Comparison of ENCODE assay signal across 8 mouse cellular contexts in genomic region chr10:118868601-118869590, GRCm38 (mm10). TPM values are rescaled to one million over a fixed set of nuclear protein-coding genes. Genes with fewer than 3 reads are reported as not detected.
A peak's percentile ranks its signal among the peaks of the same experiment; 100 is the strongest.
DNase-seq lines count a peak whose midpoint lies in the region; ATAC-seq and TF ChIP-seq lines count a peak whose summit lies in the region.

No protein-coding gene starts in this region.

- WGBS in forebrain, postnatal 0 days = 4% methylated on average over 90 of the region's 130 CpGs
- WGBS in lung, embryonic 16.5 days = under 1% methylated on average over 74 of the region's 130 CpGs
- under 1% methylated on average over 124 of the region's 130 CpGs for WGBS in thymus, adult 2 months

- no peaks in the 10 kb centered on the region for H3K9me3 ChIP-seq in ES-E14 (ENCODE audit: control insufficient read depth, insufficient read depth, low read depth, low read length)
- no peaks in the 10 kb centered on the region for H3K9me3 ChIP-seq in forebrain, postnatal 0 days (ENCODE audit: low read length)
- no peaks in the 10 kb centered on the region for H3K9me3 ChIP-seq in lung, embryonic 16.5 days (ENCODE audit: control insufficient read depth, low read length)

- H3K27me3 ChIP-seq in forebrain, postnatal 0 days (ENCODE audit: insufficient read depth, low read length) = no peaks in the 10 kb centered on the region
- no peaks in the 10 kb centered on the region for H3K27me3 ChIP-seq in lung, embryonic 16.5 days (ENCODE audit: control insufficient read depth, insufficient read depth, low read depth, low read length)
- no peaks in the 10 kb centered on the region for H3K27me3 ChIP-seq in thymus, adult 2 months (ENCODE audit: control insufficient read depth, insufficient read depth, low read length)

- peak overlapping the region; percentile 84 to 93 for H3K4me3 ChIP-seq in ES-E14 (ENCODE audit: insufficient read depth in 1 of 2, low read depth in 1 of 2, low read length in 2 of 2, poor library complexity in 1 of 2, severe bottlenecking in 1 of 2)
- H3K4me3 ChIP-seq in forebrain, postnatal 0 days (ENCODE audit: low read depth, low read length) = peak overlapping the region; percentile 98
- peak overlapping the region; percentile 88 for H3K4me3 ChIP-seq in lung, embryonic 16.5 days (ENCODE audit: low read length)
- H3K4me3 ChIP-seq in thymus, adult 2 months (ENCODE audit: control insufficient read depth, insufficient read depth, low read length) = peak overlapping the region; percentile 76

- DNase-seq in ES-E14 (ENCODE audit: low read depth, low spot score) = peak; percentile 50
- DNase-seq in cerebellum, adult 11 months = peak; percentile 49
- DNase-seq in forebrain, postnatal 0 days = peak; percentile 92
- peak; percentile 91 for DNase-seq in heart, postnatal 4 days
- DNase-seq in layer of hippocampus, adult 9-11 months = peak; percentile 86
- peak; percentile 69 for DNase-seq in ovary, adult 18-20 months (ENCODE audit: low spot score)
- peak; percentile 83 for DNase-seq in thymus, adult 2 months

- no peak overlapping the region; the same call in 1 of the 2 replicates for H3K27ac ChIP-seq in ES-E14 (ENCODE audit: insufficient read depth, low read depth, low read length, poor library complexity, severe bottlenecking)
- peak overlapping the region; percentile 96 for H3K27ac ChIP-seq in forebrain, postnatal 0 days (ENCODE audit: low read depth, low read length)
- H3K27ac ChIP-seq in lung, embryonic 16.5 days (ENCODE audit: low read length) = peak overlapping the region; percentile 97
- peak overlapping the region; percentile 24; the same call in 1 of the 2 replicates for H3K27ac ChIP-seq in thymus, adult 2 months (ENCODE audit: control insufficient read depth, insufficient read depth, low read length)

- peak; percentile 95 for TF ChIP-seq POLR2A in thymus, adult 2 months (IDR thresholded peaks at IDR 0.05; ENCODE audit: control insufficient read depth, extremely low read depth, insufficient read depth, low read length, poor library complexity)

- ATAC-seq in forebrain, postnatal 0 days = peak; percentile 84
- ATAC-seq in lung, embryonic 16.5 days (ENCODE audit: low read depth) = peak; percentile 82

- H3K9ac ChIP-seq in ES-E14 (ENCODE audit: insufficient read depth, low read depth, low read length, poor library complexity, severe bottlenecking) = peak overlapping the region; percentile 88
- H3K9ac ChIP-seq in forebrain, postnatal 0 days = peak overlapping the region; percentile 96
- peak overlapping the region; percentile 97 for H3K9ac ChIP-seq in lung, embryonic 16.5 days (ENCODE audit: low read length)

- in situ Hi-C loops in ES-E14 (cut with MboI; ENCODE audit: low sequenced_read_pairs in 2 of 2, unreplicated experiment in 2 of 2) = no loop called here

- H3K4me2 ChIP-seq in forebrain, postnatal 0 days (ENCODE audit: low read depth) = peak overlapping the region; percentile 99
- peak overlapping the region; percentile 96 for H3K4me2 ChIP-seq in lung, embryonic 16.5 days (ENCODE audit: low read depth, low read length)

- H3K36me3 ChIP-seq in ES-E14 (ENCODE audit: control insufficient read depth, insufficient read depth, low read length, poor library complexity, severe bottlenecking) = no peaks in the 10 kb centered on the region; the same call in 1 of the 2 replicates
- H3K36me3 ChIP-seq in forebrain, postnatal 0 days (ENCODE audit: insufficient read depth) = no peaks in the 10 kb centered on the region; the same call in 1 of the 2 replicates
- H3K36me3 ChIP-seq in lung, embryonic 16.5 days (ENCODE audit: control insufficient read depth, insufficient read depth, low read length) = peaks cover 3% of the 10 kb centered on the region; the same call in 1 of the 2 replicates
- H3K36me3 ChIP-seq in thymus, adult 2 months (ENCODE audit: control insufficient read depth, insufficient read depth, low read length) = no peaks in the 10 kb centered on the region

- TF ChIP-seq CTCF in forebrain, postnatal 0 days (IDR thresholded peaks at IDR 0.05; ENCODE audit: low read depth) = peak; percentile 43
- TF ChIP-seq CTCF in thymus, adult 2 months (IDR thresholded peaks at IDR 0.05; ENCODE audit: borderline replicate concordance, control insufficient read depth, extremely low read depth, insufficient read depth, low read length, poor library complexity) = no peak; the same call in 1 of the 2 replicates

- H3K4me1 ChIP-seq in ES-E14 (ENCODE audit: control insufficient read depth in 2 of 2, insufficient read depth in 2 of 2, low read length in 2 of 2, poor library complexity in 1 of 2) = peaks cover 1 to 6% of the 10 kb centered on the region in 2 experiments; a peak in 1 of 4 replicates
- peaks cover 23% of the 10 kb centered on the region for H3K4me1 ChIP-seq in forebrain, postnatal 0 days (ENCODE audit: insufficient read depth)
- H3K4me1 ChIP-seq in lung, embryonic 16.5 days (replicated peaks; ENCODE audit: control insufficient read depth, insufficient read depth, low read length) = peaks cover 31% of the 10 kb centered on the region
- peaks cover 19% of the 10 kb centered on the region for H3K4me1 ChIP-seq in thymus, adult 2 months (replicated peaks; ENCODE audit: control insufficient read depth, insufficient read depth, low read length)

TF ChIP-seq in ES-E14, 5 proteins besides CTCF, POLR2A, EP300 and RAD21:
- TF ChIP-seq MAFK (IDR thresholded peaks at IDR 0.05; ENCODE audit: insufficient read depth, low read depth, low read length) (no peak), ZNF384 (IDR thresholded peaks at IDR 0.05; ENCODE audit: low read depth, low read length) (no peak), HCFC1 (IDR thresholded peaks at IDR 0.05; ENCODE audit: borderline replicate concordance, insufficient read depth, low read length) (no peak), ZC3H11A (IDR thresholded peaks at IDR 0.05; ENCODE audit: borderline replicate concordance, low read depth, low read length) (no peak), CHD2 (IDR thresholded peaks at IDR 0.05; ENCODE audit: low read depth, low read length) (no peak)

RNA-seq across cellular contexts. Expression of gene Dyrk2, which starts 1.1 kb away (rescaled TPM):
- 12.1 and 14.4 TPM in 2 replicates for total RNA-seq in ES-E14 (2012; rRNA removed)
- total RNA-seq in forebrain, postnatal 0 days (2014; rRNA removed) = 52.9 and 57.1 TPM in 2 replicates
- polyA plus RNA-seq in forebrain, postnatal 0 days (2015; fragmentation: Nextera tagmentation; extraction: Ambion mirVana) = 9.6 and 11.4 TPM in 2 replicates
- 100 to 1,000 TPM; 114 to 130 TPM for total RNA-seq in heart, postnatal 4 days (2021)
- polyA plus RNA-seq in lung, embryonic 16.5 days (2015; fragmentation: Nextera tagmentation; extraction: Ambion mirVana) = 6.7 and 6.9 TPM in 2 replicates
- polyA plus RNA-seq in thymus, adult 2 months (2012; rRNA removed) = 24.5 and 28.4 TPM in 2 replicates
